Mouse (Mus musculus) spleen, adult 18-20 months (tissue): ENCODE measurements around the gene Elavl4.

Source experiments
- DNase-seq, 2 experiments: peaks; one replicate each; pipeline ENCODE4 v3.0.0; 2022; ENCODE audit warnings: mixed read lengths in 2 of 2

Gene Elavl4

GRCm38 (mm10) chr4:110157515-110158159 lies 194.1 kb downstream of the Elavl4 start:
- DNase-seq = no peak

- DNase-seq = no peak
Measured at GRCm38 (mm10) chr4:110155954-110156353, 195.8 kb downstream of the Elavl4 start.
